9 mouse cellular contexts compared by ENCODE assay signal in genomic region chr4:55005066-55005465, GRCm38 (mm10).
A peak's percentile ranks its signal among the peaks of the same experiment; 100 is the strongest.
DNase-seq lines count a peak whose midpoint lies in the region; ATAC-seq and TF ChIP-seq lines count a peak whose summit lies in the region.
"Had no signal": no experiment of that assay in that cellular context is flagged by ENCODE, and none has a peak within 500 bp of the region (broad histone marks: within the 10 kb centered on the region; RNA-seq: fewer than 3 reads in every experiment).

No protein-coding gene starts in this region.

- peaks cover 26% of the 10 kb centered on the region for H3K36me3 ChIP-seq in hindbrain, embryonic 15.5 days
- H3K36me3 ChIP-seq in liver, embryonic 11.5 days (ENCODE audit: control insufficient read depth, insufficient read depth, low read length): peaks cover 5% of the 10 kb centered on the region; the same call in 1 of the 2 replicates
- peaks cover 23% of the 10 kb centered on the region for H3K36me3 ChIP-seq in neural tube, embryonic 11.5 days (ENCODE audit: control insufficient read depth, insufficient read depth, low read length)

- 4% methylated on average over 4 of the region's 4 CpGs for WGBS in hindbrain, embryonic 15.5 days
- 40% methylated on average over 4 of the region's 4 CpGs for WGBS in liver, embryonic 11.5 days
- 12% methylated on average over 4 of the region's 4 CpGs for WGBS in neural tube, embryonic 11.5 days

- H3K4me3 ChIP-seq in gastrocnemius, adult 2 months: peak overlapping the region; percentile 60
- no peak overlapping the region for H3K4me3 ChIP-seq in hindbrain, embryonic 15.5 days
- no peak overlapping the region for H3K4me3 ChIP-seq in liver, embryonic 11.5 days (ENCODE audit: low read depth, low read length)
- H3K4me3 ChIP-seq in neural tube, embryonic 11.5 days (ENCODE audit: low read depth, low read length): no peak overlapping the region

- H3K4me2 ChIP-seq in hindbrain, embryonic 15.5 days: peak overlapping the region; percentile 44
- H3K4me2 ChIP-seq in liver, embryonic 11.5 days: peak overlapping the region; percentile 45
- peak overlapping the region; percentile 30 for H3K4me2 ChIP-seq in neural tube, embryonic 11.5 days (ENCODE audit: low read depth)

- DNase-seq in gastrocnemius, adult 2 months: no peak
- DNase-seq in gastrocnemius, postnatal 14 days: no peak
- peak; percentile 36 for DNase-seq in fibroblast of lung, adult 2 months (ENCODE audit: low read depth)
- no peak for DNase-seq in liver, embryonic 11.5 days (ENCODE audit: low spot score)
- peak; percentile 55 for DNase-seq in neural tube, embryonic 11.5 days (ENCODE audit: low spot score)
- DNase-seq in thymus, adult 18-20 months: no peak

- H3K4me1 ChIP-seq in hindbrain, embryonic 15.5 days (replicated peaks): peaks cover 38% of the 10 kb centered on the region
- peaks cover 4% of the 10 kb centered on the region for H3K4me1 ChIP-seq in liver, embryonic 11.5 days (replicated peaks; ENCODE audit: control insufficient read depth, insufficient read depth, low read length)
- H3K4me1 ChIP-seq in neural tube, embryonic 11.5 days (ENCODE audit: control insufficient read depth, insufficient read depth, low read length): peaks cover 16% of the 10 kb centered on the region

- intact Hi-C loops in gastrocnemius, adult 2 months (cut with DNase I): no loop called here
- intact Hi-C loops in gastrocnemius, postnatal 14 days (cut with DNase I; ENCODE audit: low total_unique reads): no loop called here

- H3K27ac ChIP-seq in gastrocnemius, adult 2 months: peak overlapping the region; percentile 90
- peak overlapping the region; percentile 91 for H3K27ac ChIP-seq in hindbrain, embryonic 15.5 days (replicated peaks)
- peak overlapping the region; percentile 70 for H3K27ac ChIP-seq in liver, embryonic 11.5 days (ENCODE audit: low read depth, low read length)
- peak overlapping the region; percentile 69 for H3K27ac ChIP-seq in neural tube, embryonic 11.5 days (ENCODE audit: low read depth, low read length)

- H3K9me3 ChIP-seq in hindbrain, embryonic 15.5 days: no peaks in the 10 kb centered on the region
- no peaks in the 10 kb centered on the region for H3K9me3 ChIP-seq in liver, embryonic 11.5 days (ENCODE audit: control insufficient read depth, low read length)
- no peaks in the 10 kb centered on the region for H3K9me3 ChIP-seq in neural tube, embryonic 11.5 days (ENCODE audit: control insufficient read depth, low read length)

- H3K9ac ChIP-seq in hindbrain, embryonic 15.5 days: peak overlapping the region; percentile 23
- H3K9ac ChIP-seq in liver, embryonic 11.5 days (ENCODE audit: low read depth, low read length): no peak overlapping the region
- peak overlapping the region; percentile 11 for H3K9ac ChIP-seq in neural tube, embryonic 11.5 days (ENCODE audit: low read length)

- H3K27me3 ChIP-seq in hindbrain, embryonic 15.5 days: no peaks in the 10 kb centered on the region
- no peaks in the 10 kb centered on the region for H3K27me3 ChIP-seq in liver, embryonic 11.5 days (replicated peaks; ENCODE audit: control insufficient read depth, insufficient read depth, low read length)
- no peaks in the 10 kb centered on the region for H3K27me3 ChIP-seq in neural tube, embryonic 11.5 days (ENCODE audit: control insufficient read depth, insufficient read depth, low read length)
- H3K27me3 ChIP-seq: CH12.LX had no signal

- peak; percentile 57 for ATAC-seq in hindbrain, embryonic 15.5 days (ENCODE audit: low FRiP score, low read depth)
- no peak; the same call in 1 of the 2 replicates for ATAC-seq in liver, embryonic 11.5 days (replicated peaks; ENCODE audit: low FRiP score)
- peak; percentile 68 for ATAC-seq in neural tube, embryonic 11.5 days (ENCODE audit: insufficient read depth, low FRiP score, low TSS enrichment)
- ATAC-seq in CD4-positive, CD25-positive, alpha-beta regulatory T cell, adult 4 months: no peak

- TF ChIP-seq CTCF in gastrocnemius, adult 2 months (IDR thresholded peaks at IDR 0.05): no peak

Comparison
In these comparisons a context has a peak if more than half of its experiments do, and no peak if none do; other contexts are left out.
1. DNase-seq: peak in fibroblast of lung, adult 2 months (single experiment) and neural tube, embryonic 11.5 days (single experiment); none in gastrocnemius, adult 2 months (single experiment), gastrocnemius, postnatal 14 days (single experiment), liver, embryonic 11.5 days (single experiment) and thymus, adult 18-20 months (0 of 2).
2. ATAC-seq: peak in hindbrain, embryonic 15.5 days (single experiment) and neural tube, embryonic 11.5 days (single experiment); none in liver, embryonic 11.5 days (single experiment) and CD4-positive, CD25-positive, alpha-beta regulatory T cell, adult 4 months (single experiment).
3. Peak in every context shown above with its lines, with median percentiles within 50 percentile points of each other: H3K27ac ChIP-seq and H3K4me2 ChIP-seq.